Mouse (Mus musculus): Measurements from ENCODE around the gene Upf2.
"Not testable (repeated sequence)": the region's sequence is repeated elsewhere in the genome, so short reads cannot be mapped to it uniquely, and the experiment has no call there.

Gene Upf2

DNA sequence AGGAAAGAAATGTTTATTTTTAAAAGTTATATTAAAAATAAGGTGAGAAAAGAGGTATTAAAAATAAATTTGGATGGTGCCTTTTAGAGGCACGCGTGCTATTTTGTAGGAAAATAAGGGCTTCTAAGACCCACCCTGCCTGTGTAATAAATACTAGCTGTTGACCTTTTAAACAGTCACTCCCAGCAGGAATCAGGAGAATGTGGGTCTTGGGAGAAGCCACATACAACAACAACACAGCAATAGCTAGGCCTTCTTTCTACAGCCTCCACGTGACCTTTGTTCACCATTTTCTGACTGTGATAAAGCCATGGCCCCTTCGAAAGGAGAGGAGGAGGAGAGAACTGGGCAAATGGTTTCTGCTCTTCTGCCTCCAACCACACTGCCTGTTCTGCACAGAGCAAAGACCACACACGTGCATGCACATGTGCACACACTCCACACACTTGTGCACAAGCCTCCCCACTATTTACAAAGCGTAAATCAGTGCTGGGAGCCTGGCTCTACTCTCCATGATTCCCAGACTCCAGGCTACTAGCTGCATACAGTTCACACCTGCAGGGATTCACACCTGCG lies 121.5 kb downstream of the Upf2 start:
- no peak for DNase-seq

DNA sequence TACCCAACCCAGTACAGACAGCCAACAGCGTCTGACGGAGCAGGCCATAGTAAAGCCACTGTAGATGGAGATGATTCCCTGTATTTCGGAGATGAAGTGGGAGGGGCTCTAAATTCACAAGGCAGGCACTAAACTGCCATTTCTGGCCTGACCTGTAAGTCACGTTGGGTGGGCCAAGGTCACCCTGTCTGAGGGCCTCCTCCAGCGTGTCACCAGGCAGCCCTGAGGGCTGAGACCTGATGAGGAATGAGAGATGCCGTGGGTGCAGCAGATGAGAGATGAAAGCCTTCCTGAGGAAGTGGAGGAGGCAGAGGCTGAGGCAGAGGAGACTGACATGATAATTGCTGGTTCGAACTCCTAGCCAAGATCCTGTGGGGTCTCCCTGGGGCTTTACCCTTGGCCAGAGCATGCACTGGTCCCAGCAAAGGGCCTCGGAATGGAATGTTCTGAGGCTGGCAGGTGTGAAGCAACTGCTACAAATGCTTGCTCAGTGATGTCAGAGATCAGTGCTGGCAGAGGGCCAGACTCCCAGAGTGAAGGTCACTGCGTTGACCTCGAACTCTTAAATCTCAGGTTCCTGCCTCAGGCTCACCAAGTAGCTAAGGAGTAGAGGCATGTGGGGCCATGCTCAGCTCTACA lies 123.7 kb downstream of the Upf2 start:
- no peak for DNase-seq

DNA sequence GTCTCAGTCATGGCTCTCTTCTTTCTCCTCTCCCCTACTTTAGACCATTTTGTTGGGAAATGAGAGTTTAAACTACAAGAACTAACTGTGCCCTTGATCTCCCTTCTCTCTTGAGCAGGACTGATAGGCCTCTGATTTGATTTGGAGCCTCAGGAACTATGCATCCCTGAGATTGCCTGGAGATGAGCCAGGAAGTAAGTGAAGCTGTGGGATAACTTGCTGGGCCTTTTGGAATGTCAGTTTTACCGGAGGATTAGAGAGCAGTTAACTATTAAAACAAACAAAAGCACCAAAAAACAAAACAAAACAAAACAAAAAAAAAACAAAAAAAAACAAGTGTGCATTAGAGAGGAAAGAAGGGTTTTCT lies 124.2 kb downstream of the Upf2 start:
- no peak for DNase-seq

DNA sequence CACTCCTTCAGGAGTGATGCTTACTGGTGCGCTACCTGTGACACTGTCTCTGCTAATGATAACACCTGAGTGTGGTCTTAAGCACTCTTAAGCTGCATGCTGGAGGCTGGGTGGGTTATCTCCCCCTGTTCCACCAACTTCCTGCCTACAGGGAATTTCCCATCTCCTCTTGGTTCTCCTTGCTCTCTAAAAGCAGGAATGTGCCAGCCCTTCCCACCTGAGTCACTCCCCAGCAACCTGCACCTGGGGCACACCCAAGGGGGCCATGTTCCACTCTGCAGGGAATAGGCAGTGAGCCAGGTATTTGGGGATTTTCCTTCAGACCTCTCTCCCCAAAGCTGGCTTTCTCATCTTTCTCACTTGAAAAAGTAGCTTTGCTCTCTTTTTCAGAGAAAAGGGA lies 128.8 kb downstream of the Upf2 start:
- no peak for DNase-seq

DNA sequence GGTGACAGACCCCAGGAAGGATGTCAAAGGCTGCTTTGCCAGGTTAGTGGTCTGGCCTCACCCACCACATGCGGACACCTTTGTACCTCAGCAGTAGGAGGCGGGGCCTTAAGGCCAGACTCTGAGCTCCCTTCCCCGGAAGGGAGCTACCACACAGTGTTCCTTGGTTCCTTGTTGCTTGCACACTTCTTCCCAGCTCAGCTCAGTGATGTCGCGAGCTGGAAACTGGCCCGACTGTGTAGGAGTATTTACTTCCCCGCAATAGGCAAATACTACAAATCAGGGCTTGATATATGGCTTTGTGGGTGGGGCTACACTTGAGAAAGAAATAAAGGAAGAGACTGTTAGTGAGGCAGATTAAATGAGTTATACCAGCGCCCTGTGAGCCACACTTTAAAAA lies 129.8 kb downstream of the Upf2 start:
- no peak for DNase-seq

DNA sequence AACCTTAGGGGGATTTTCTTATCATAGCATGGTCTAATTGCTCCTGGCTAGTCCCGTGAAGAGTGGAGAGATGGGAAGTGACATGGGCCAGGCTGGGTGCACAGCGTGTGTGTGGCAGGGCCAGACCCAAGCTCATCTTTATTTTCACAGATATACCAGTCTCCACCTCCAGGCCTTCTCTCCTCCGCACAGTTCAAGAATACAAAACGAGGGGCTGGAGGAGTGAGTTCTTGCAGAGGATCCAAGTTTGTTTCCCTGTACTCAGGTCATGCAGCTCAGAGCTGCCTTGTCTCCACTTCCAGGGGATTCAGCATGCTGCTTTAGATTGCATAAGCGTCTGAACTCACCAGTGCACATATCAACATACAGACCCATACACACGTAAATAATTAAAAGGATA lies 131.3 kb downstream of the Upf2 start:
- no peak for DNase-seq

DNA sequence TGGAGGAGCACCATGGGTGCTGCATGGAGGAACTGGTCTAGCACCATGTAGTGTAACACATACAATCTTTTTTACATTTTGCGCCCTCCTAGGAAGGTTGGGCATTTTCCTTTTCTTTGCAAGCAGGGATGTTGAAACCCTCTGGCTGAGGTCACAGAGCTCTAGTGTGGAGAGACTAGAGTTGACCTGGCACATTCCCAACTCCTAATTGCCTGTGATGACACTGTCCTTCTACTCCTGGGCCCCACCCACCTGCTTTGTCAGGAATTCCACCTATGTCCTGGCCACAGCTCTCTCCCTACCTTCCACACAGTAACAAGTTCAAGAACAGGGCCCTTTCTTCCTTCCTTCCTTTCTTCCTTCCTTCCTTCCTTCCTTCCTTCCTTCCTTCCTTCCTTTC lies 132.4 kb downstream of the Upf2 start:
- no peak for DNase-seq

DNA sequence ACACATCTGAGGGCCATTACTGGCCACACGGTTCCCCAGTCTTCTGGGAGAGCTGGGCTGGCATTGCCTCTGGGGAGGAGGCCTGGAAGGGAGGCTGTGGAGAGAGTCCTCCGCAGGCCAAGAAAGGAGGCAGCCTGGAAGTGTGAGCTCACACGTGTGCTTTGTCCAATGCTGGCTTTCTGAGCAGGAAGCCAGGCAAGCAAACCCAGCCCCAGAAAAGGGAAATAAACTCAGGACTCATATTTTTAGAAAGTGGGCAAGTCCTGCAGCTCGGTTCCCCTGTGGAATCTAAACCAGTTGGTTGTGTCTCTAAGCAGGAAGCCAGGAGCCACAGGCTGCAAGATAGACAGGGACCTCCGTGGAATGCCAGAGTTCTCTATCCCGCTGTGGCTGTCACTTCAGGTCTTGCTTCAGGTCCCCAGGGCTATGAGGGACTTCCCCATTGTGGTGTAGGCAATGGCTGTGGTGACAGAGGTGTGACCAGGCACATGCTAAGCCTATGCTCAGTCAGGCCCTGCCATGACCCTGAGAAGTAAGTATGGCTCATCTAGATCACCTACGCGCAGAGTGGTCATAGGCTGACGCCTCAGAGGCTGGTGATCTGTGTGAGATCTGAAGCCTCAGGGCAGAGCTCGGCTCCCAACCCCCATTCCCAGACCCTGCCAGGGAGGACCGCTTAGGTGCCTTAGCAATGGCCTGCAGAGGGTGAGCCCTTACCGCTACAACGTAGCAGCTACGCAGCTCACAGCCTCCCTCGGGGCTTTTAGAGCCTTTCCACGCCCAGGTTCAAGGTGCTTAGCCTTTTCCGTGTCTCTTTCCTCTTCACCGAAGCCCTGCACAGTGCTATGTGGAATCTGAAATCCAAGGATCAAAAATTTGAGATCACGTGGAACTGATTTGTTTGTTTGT lies 134.6 kb downstream of the Upf2 start:
- peak; percentile 72 to 76 for DNase-seq

DNA sequence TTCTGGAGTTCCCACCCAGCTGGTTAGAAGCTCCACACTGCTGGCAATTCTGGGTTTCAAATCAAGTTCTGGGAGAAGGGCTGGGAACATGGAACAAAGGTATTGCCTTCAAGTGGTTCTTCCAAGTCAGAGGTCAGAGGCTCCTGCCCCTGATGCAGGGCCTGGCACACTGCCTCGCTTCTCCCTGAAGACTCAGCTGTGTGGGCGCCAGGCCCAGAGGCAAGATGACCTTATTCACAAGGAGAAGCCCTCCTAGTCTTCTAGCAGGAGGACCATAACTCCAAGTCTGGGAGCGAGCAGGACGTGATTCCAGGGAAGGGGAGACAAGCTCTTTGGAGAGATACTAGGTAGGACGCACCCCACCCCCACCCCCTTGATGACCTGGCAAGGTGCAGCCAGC lies 135.9 kb downstream of the Upf2 start:
- no peak for DNase-seq

DNA sequence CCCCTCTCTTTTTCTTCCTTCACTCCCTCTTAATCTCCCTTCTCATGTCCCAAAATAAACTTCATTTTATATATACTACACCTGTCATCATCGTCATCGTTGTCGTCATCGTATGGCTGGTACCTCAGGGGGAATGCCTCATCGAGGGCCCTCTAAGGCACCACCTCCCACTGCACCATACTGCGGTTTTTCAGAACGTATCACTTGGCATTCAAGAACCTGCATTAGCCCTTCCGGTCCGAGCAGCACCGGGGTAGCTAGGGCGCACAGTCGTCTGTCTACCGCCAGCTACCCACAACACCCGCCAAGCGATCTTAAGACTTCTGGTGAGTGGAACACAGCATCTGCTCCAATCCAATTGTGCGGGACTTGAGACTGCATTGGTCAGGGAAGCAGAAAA lies 138.7 kb downstream of the Upf2 start:
- not testable (repeated sequence) for DNase-seq

DNA sequence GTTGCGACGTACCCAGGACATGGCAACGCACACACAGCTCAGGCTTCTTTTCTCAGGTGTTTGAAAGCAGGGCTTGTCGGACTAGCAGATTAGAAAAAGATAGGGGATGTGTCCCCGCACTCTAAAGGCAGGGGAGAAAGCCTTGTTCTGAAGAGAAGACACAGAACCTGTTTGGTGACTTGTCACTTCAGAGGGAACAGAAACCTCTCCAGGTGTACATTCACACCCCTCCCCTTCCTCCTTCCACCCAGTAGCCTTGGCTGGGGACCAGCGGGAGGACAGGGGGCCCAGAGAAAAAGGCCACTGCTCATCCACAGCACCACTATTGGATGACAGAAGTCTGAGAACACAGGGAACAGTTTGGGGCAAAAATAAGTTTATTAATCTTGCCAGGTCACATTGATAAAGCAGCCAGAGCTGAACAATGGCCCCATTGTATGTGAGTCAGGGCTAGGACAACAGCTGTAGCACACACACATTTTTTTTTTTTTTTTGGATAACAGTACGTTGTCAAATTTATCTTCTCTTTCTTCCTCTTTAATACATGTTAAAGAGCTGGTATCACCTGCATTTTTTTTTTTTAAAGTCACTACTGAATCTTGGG lies 145.9 kb downstream of the Upf2 start:
- DNase-seq: no peak

DNA sequence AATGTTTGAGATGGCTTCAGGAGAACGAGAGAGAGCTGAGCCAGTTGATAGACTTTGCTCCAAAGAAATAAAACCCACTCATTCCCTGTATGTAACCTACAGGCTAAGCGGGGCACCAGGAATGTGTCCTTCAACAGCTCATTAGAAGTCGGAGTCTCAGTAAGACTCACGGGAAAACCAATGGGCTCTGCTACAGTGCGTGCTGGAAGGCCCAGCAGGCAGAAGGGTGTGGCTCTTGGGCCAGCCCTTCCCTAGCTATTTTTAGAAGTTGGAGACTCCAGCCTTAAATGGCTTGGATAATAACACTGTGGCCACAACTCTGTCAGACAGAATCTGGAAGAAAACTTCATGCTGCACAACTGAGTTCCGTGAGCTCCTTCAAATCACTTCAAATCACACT lies 147.7 kb downstream of the Upf2 start:
- no peak for DNase-seq

DNA sequence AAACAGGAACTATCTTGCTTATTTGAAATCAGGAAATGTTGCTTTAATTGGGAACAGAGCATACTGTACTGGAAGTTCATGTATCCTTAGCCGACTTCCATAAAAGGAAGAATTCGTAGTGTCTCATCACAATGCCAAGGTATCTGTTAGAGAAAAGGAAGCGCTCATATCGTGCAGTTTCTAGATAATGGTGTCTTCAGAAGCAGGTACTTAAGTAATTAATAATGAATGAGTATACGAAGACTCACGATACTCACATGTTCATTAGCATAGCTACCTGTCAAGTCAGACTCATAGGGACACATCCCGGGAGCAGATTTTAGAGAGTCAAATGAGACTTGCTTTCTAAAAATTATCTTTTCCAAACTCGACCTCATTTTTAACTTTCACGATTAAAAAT lies 148.2 kb downstream of the Upf2 start:
- DNase-seq: no peak

DNA sequence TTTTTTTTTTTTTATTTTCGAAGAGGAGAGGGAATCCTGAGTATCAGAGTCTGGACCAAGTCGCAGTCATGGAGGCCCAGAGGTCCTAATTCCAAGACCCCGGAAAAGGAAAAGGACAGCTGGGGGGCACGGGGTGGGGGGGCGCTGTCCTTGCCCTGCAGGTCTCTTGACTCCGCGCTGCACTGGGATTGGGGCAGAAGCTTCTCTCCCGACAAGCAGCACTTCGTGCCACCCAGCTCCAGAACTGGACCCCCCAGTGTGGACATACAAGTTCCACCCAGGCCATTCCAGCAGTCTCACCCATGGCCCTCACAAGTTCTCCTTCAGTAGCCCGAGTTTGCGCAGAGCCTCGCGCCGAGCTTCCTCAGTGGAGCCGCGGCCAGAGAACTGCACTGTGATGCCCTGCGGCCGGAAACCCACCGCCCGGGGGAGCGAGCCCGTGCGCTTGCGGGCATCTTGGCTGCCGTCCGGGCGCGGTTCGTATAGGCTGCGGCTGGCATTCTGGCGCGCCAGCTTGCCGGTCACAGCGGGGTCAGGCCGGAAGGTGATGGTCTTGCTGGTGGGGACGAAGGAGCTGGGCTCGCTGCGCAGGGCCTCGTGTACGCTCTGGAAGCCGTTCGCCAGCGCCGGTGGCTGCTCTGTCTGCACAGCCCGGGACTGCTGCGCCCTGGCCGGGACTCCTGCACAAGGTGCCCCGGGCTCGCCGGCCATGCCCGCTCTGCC lies 148.9 kb downstream of the Upf2 start:
- DNase-seq: no peak

DNA sequence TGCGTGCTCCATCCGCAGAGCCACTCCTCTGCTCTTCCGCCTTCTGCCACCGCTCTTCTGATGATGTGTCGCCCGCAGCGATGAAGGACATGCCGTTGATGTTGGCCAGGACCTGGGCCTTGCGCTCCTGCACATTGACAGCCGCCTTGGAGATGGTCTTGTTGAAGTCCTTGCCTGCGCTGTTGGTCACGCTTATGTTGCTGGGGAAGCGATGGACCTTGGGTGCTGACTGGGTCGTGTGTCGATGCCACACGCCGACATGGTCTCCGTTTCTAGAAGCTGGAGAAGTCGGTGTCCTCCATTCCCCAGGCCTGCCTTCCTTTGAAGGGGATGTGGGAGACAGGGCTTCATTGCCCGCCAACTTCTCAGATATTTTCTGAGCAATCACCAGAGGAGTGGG lies 149.5 kb downstream of the Upf2 start:
- DNase-seq: no peak

DNA sequence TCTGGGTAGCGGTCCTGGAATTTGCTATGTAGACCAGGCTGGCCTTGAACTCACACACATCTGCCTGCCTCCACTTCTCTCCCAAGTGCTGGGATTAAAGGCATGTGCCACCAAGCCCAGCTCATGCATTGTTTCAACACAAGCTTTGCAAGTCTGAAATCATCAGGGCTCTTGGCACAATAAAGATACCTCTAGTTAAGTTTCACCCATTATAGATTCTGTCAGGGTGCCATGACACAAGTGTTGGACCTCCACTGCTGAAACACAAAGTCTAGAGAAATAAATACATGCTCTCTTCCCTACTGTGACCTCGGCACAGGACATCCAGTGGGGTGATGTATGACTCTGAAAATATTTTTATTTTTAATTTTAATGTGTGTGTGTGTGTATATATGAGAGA lies 154.2 kb downstream of the Upf2 start:
- DNase-seq: no peak

All from B cell, adult 2 months (primary cell).